Mouse (Mus musculus): ENCODE data around the gene Lmod1. TPM values are rescaled to one million over a fixed set of nuclear protein-coding genes. Genes with fewer than 3 reads are reported as not detected.

Lmod1 gene
- 3.1 and 3.8 TPM in 2 replicates for polyA plus RNA-seq (2014; fragmentation: Nextera tagmentation; extraction: Ambion mirVana)

GRCm38 (mm10) chr1:135324571-135324970 is at the start of gene Lmod1:
TSS of gene Lmod1 (plus strand) at chr1:135324807.
- peak within 1 kb of the TSS; percentile 45 for H3K4me2 ChIP-seq
- peak within 1 kb of the TSS; percentile 40; the same call in 1 of the 2 replicates for H3K9ac ChIP-seq
- H3K4me1 ChIP-seq (ENCODE audit: insufficient read depth), result no peaks in the 10 kb centered on the region
- DNase-seq (peak; percentile 91), ATAC-seq (ENCODE audit: insufficient read depth) (peak; percentile 97)
- no peaks in the 10 kb centered on the region for H3K27me3 ChIP-seq (ENCODE audit: insufficient read depth, low read length)
- WGBS, result 7% methylated on average over 8 of the region's 8 CpGs
- peak within 1 kb of the TSS; percentile 75 for H3K27ac ChIP-seq (ENCODE audit: low read depth)
- TF ChIP-seq CTCF (IDR thresholded peaks at IDR 0.05; ENCODE audit: low read depth), result peak; percentile 6; the same call in 1 of the 2 replicates
- no peaks in the 10 kb centered on the region for H3K9me3 ChIP-seq (ENCODE audit: low read depth, low read length)
- no peaks in the 10 kb centered on the region for H3K36me3 ChIP-seq (ENCODE audit: insufficient read depth)
- H3K4me3 ChIP-seq (ENCODE audit: low read depth, low read length), result peak within 1 kb of the TSS; percentile 13

GRCm38 (mm10) chr1:135280646-135281045 is 44.0 kb upstream of the Lmod1 start:
- H3K4me1 ChIP-seq (ENCODE audit: insufficient read depth), result no peaks in the 10 kb centered on the region
- H3K27me3 ChIP-seq (ENCODE audit: insufficient read depth, low read length), result no peaks in the 10 kb centered on the region
- DNase-seq (peak; percentile 74), ATAC-seq (ENCODE audit: insufficient read depth) (no peak)
- H3K4me2 ChIP-seq, result no peak overlapping the region
- no peak overlapping the region for H3K27ac ChIP-seq (ENCODE audit: low read depth)
- WGBS, result 58% methylated on average over 9 of the region's 9 CpGs
- no peaks in the 10 kb centered on the region for H3K9me3 ChIP-seq (ENCODE audit: low read depth, low read length)
- H3K9ac ChIP-seq, result no peak overlapping the region
- no peak for TF ChIP-seq CTCF (IDR thresholded peaks at IDR 0.05; ENCODE audit: low read depth)
- H3K4me3 ChIP-seq (ENCODE audit: low read depth, low read length), result no peak overlapping the region
- H3K36me3 ChIP-seq (ENCODE audit: insufficient read depth), result peaks cover 33% of the 10 kb centered on the region

GRCm38 (mm10) chr1:135281841-135282240 is 42.8 kb upstream of the Lmod1 start:
- no peak for DNase-seq
- no peaks in the 10 kb centered on the region for H3K4me1 ChIP-seq (ENCODE audit: insufficient read depth)
- no peak overlapping the region for H3K4me3 ChIP-seq (ENCODE audit: low read depth, low read length)
- 94% methylated on average over 17 of the region's 17 CpGs for WGBS
- H3K4me2 ChIP-seq, result no peak overlapping the region; the same call in 1 of the 2 replicates
- no peak for TF ChIP-seq CTCF (IDR thresholded peaks at IDR 0.05; ENCODE audit: low read depth)
- H3K9ac ChIP-seq, result no peak overlapping the region
- no peaks in the 10 kb centered on the region for H3K27me3 ChIP-seq (ENCODE audit: insufficient read depth, low read length)
- no peak for ATAC-seq (ENCODE audit: insufficient read depth)
- no peaks in the 10 kb centered on the region for H3K9me3 ChIP-seq (ENCODE audit: low read depth, low read length)
- peaks cover 22% of the 10 kb centered on the region for H3K36me3 ChIP-seq (ENCODE audit: insufficient read depth)
- no peak overlapping the region for H3K27ac ChIP-seq (ENCODE audit: low read depth)

GRCm38 (mm10) chr1:135282536-135283286 is 41.9 kb upstream of the Lmod1 start:
- WGBS, result 31% methylated on average over 13 of the region's 13 CpGs
- Histone ChIP-seq H3K4me2 (peak overlapping the region; percentile 73), H3K27me3 (ENCODE audit: insufficient read depth, low read length) (no peaks in the 10 kb centered on the region), H3K36me3 (ENCODE audit: insufficient read depth) (peaks cover 16% of the 10 kb centered on the region; the same call in 1 of the 2 replicates), H3K9me3 (ENCODE audit: low read depth, low read length) (no peaks in the 10 kb centered on the region), H3K4me3 (ENCODE audit: low read depth, low read length) (peak overlapping the region; percentile 77), H3K4me1 (ENCODE audit: insufficient read depth) (no peaks in the 10 kb centered on the region), H3K27ac (ENCODE audit: low read depth) (peak overlapping the region; percentile 91), H3K9ac (peak overlapping the region; percentile 90)
- peak; percentile 34 for DNase-seq
- no peak for TF ChIP-seq CTCF (IDR thresholded peaks at IDR 0.05; ENCODE audit: low read depth)
- ATAC-seq (ENCODE audit: insufficient read depth), result peak; percentile 2; the same call in 1 of the 2 replicates

- H3K36me3 ChIP-seq (ENCODE audit: insufficient read depth), result peaks cover 10% of the 10 kb centered on the region; the same call in 1 of the 2 replicates
- no peaks in the 10 kb centered on the region for H3K9me3 ChIP-seq (ENCODE audit: low read depth, low read length)
- H3K4me2 ChIP-seq, result peak overlapping the region; percentile 73
- H3K27ac ChIP-seq (ENCODE audit: low read depth), result peak overlapping the region; percentile 91
- no peaks in the 10 kb centered on the region for H3K27me3 ChIP-seq (ENCODE audit: insufficient read depth, low read length)
- under 1% methylated on average over 48 of the region's 48 CpGs for WGBS
- peak overlapping the region; percentile 90 for H3K9ac ChIP-seq
- no peak for TF ChIP-seq CTCF (IDR thresholded peaks at IDR 0.05; ENCODE audit: low read depth)
- ATAC-seq (ENCODE audit: insufficient read depth), result peak; percentile 75
- H3K4me1 ChIP-seq (ENCODE audit: insufficient read depth), result no peaks in the 10 kb centered on the region
- H3K4me3 ChIP-seq (ENCODE audit: low read depth, low read length), result peak overlapping the region; percentile 77
- DNase-seq, result peak; percentile 67
These were observed 41.3 kb upstream of the Lmod1 start for GRCm38 (mm10) chr1:135283287-135283825.

- Histone ChIP-seq H3K4me2 (peak within 1 kb of the TSS; percentile 73), H3K36me3 (ENCODE audit: insufficient read depth) (peaks cover 5% of the 10 kb centered on the region; the same call in 1 of the 2 replicates), H3K4me1 (ENCODE audit: insufficient read depth) (no peaks in the 10 kb centered on the region), H3K27me3 (ENCODE audit: insufficient read depth, low read length) (no peaks in the 10 kb centered on the region), H3K27ac (ENCODE audit: low read depth) (peak within 1 kb of the TSS; percentile 91), H3K9me3 (ENCODE audit: low read depth, low read length) (no peaks in the 10 kb centered on the region), H3K9ac (peak within 1 kb of the TSS; percentile 90), H3K4me3 (ENCODE audit: low read depth, low read length) (peak within 1 kb of the TSS; percentile 77)
- DNase-seq (peak; percentile 84), ATAC-seq (ENCODE audit: insufficient read depth) (peak; percentile 91)
- under 1% methylated on average over 39 of the region's 39 CpGs for WGBS
- TF ChIP-seq CTCF (IDR thresholded peaks at IDR 0.05; ENCODE audit: low read depth), result no peak
These were observed 40.7 kb upstream of the Lmod1 start, which contains the start of gene Rnpep for GRCm38 (mm10) chr1:135283826-135284291. TSS of gene Rnpep (minus strand) at chr1:135284084.

GRCm38 (mm10) chr1:135286311-135286710 is 38.3 kb upstream of the Lmod1 start:
- H3K4me1 ChIP-seq (ENCODE audit: insufficient read depth), result no peaks in the 10 kb centered on the region
- no peak for TF ChIP-seq CTCF (IDR thresholded peaks at IDR 0.05; ENCODE audit: low read depth)
- WGBS, result 39% methylated on average over 2 of the region's 2 CpGs
- DNase-seq (no peak), ATAC-seq (ENCODE audit: insufficient read depth) (no peak)
- no peak overlapping the region for H3K27ac ChIP-seq (ENCODE audit: low read depth)
- H3K36me3 ChIP-seq (ENCODE audit: insufficient read depth), result no peaks in the 10 kb centered on the region
- H3K4me2 ChIP-seq, result no peak overlapping the region
- no peak overlapping the region for H3K4me3 ChIP-seq (ENCODE audit: low read depth, low read length)
- H3K27me3 ChIP-seq (ENCODE audit: insufficient read depth, low read length), result no peaks in the 10 kb centered on the region
- H3K9ac ChIP-seq, result no peak overlapping the region
- H3K9me3 ChIP-seq (ENCODE audit: low read depth, low read length), result no peaks in the 10 kb centered on the region
